Mouse (Mus musculus) forebrain, embryonic 15.5 days (tissue): ENCODE measurements at regions not wholly inside any gene's neighbourhood (a gene's known extent, or its start where the extent isn't known, plus 50 kb on each side); places are given as distances from the start of the nearest gene placed in this dataset.

ENCODE experiments used
- ATAC-seq: fragments of 200-750 bp; cut with Nextera tagmentation; replicated peaks from 2 replicates; pipeline ENCODE4 v1.8.0; 2017; ENCODE audit warnings: mild to moderate bottlenecking, moderate TSS enrichment, moderate library complexity
- H3K27ac ChIP-seq: fragments of 300-500 bp; sonication (generic); replicated peaks from 2 replicates; pipeline ENCODE4 v1.5.1; 2015; ENCODE audit warnings: mild to moderate bottlenecking, inconsistent platforms
- H3K27me3 ChIP-seq: fragments of 300-500 bp; sonication (generic); 2 replicates; pipeline ENCODE4 v1.6.1; 2015; ENCODE audit warnings: inconsistent platforms
- H3K36me3 ChIP-seq: fragments of 300-500 bp; sonication (generic); 2 replicates; pipeline ENCODE4 v1.6.1; 2015; ENCODE audit warnings: mild to moderate bottlenecking, inconsistent platforms
- H3K4me1 ChIP-seq: fragments of 300-500 bp; sonication (generic); 2 replicates; pipeline ENCODE4 v1.6.1; 2015; ENCODE audit warnings: inconsistent platforms
- H3K4me2 ChIP-seq: fragments of 300-500 bp; sonication (generic); replicated peaks from 2 replicates; pipeline ENCODE4 v1.6.1; 2015; ENCODE audit warnings: mild to moderate bottlenecking, inconsistent platforms
- H3K4me3 ChIP-seq: fragments of 300-500 bp; sonication (generic); 2 replicates; pipeline ENCODE4 v1.5.1; 2015; ENCODE audit warnings: mild to moderate bottlenecking, inconsistent platforms
- H3K9ac ChIP-seq: fragments of 300-500 bp; sonication (generic); replicated peaks from 2 replicates; pipeline ENCODE4 v1.6.1; 2015; ENCODE audit warnings: mild to moderate bottlenecking, inconsistent platforms
- H3K9me3 ChIP-seq: fragments of 300-500 bp; sonication (generic); 2 replicates; pipeline ENCODE4 v1.6.1; 2016; ENCODE audit warnings: inconsistent platforms
- WGBS: fragments of 180-500 bp; shearing (Covaris S2); methylation state at CpG from one replicate; pipeline ENCODE4 v1.1.7; 2015; ENCODE audit warnings: mixed read lengths; 5-methylcytosine and 5-hydroxymethylcytosine counted together

GRCm38 (mm10) chr7:70300516-70300915 lies 66.0 kb downstream of the Nr2f2 start:
- H3K9ac ChIP-seq = no peak overlapping the region
- no peaks in the 10 kb centered on the region for H3K9me3 ChIP-seq
- no peak overlapping the region for H3K27ac ChIP-seq
- 73% methylated on average over 5 of the region's 5 CpGs for WGBS
- no peak overlapping the region for H3K4me2 ChIP-seq
- ATAC-seq = no peak
- H3K36me3 ChIP-seq = no peaks in the 10 kb centered on the region
- no peak overlapping the region for H3K4me3 ChIP-seq
- no peaks in the 10 kb centered on the region for H3K4me1 ChIP-seq
- no peaks in the 10 kb centered on the region for H3K27me3 ChIP-seq

- Histone ChIP-seq H3K27me3 (peaks cover 59% of the 10 kb centered on the region), H3K9ac (no peak overlapping the region), H3K4me1 (peaks cover 7% of the 10 kb centered on the region), H3K9me3 (no peaks in the 10 kb centered on the region), H3K4me2 (no peak overlapping the region), H3K27ac (no peak overlapping the region), H3K4me3 (no peak overlapping the region), H3K36me3 (no peaks in the 10 kb centered on the region)
- WGBS = 77% methylated on average over 6 of the region's 6 CpGs
- no peak for ATAC-seq
These were observed 75.1 kb downstream of the Nr2f2 start for GRCm38 (mm10) chr7:70291431-70291830.

GRCm38 (mm10) chr7:70290733-70291320 lies 75.7 kb downstream of the Nr2f2 start:
- Histone ChIP-seq H3K27ac (no peak overlapping the region), H3K9ac (no peak overlapping the region), H3K27me3 (peaks cover 66% of the 10 kb centered on the region), H3K36me3 (no peaks in the 10 kb centered on the region), H3K9me3 (no peaks in the 10 kb centered on the region), H3K4me2 (no peak overlapping the region), H3K4me1 (peaks cover 7% of the 10 kb centered on the region), H3K4me3 (no peak overlapping the region)
- no peak for ATAC-seq
- WGBS = 71% methylated on average over 8 of the region's 8 CpGs

- H3K27me3 ChIP-seq = peaks cover 71% of the 10 kb centered on the region
- H3K36me3 ChIP-seq = no peaks in the 10 kb centered on the region
- no peak overlapping the region for H3K27ac ChIP-seq
- H3K4me1 ChIP-seq = peaks cover 7% of the 10 kb centered on the region
- H3K9me3 ChIP-seq = no peaks in the 10 kb centered on the region
- ATAC-seq = no peak
- WGBS = 28% methylated on average over 6 of the region's 6 CpGs
- no peak overlapping the region for H3K9ac ChIP-seq
- H3K4me3 ChIP-seq = no peak overlapping the region
- no peak overlapping the region for H3K4me2 ChIP-seq
These were observed 76.3 kb downstream of the Nr2f2 start for GRCm38 (mm10) chr7:70290277-70290676.

- Histone ChIP-seq H3K27me3 (peaks cover 81% of the 10 kb centered on the region), H3K4me2 (no peak overlapping the region), H3K27ac (no peak overlapping the region), H3K36me3 (no peaks in the 10 kb centered on the region), H3K4me1 (peaks cover 7% of the 10 kb centered on the region), H3K4me3 (no peak overlapping the region), H3K9me3 (no peaks in the 10 kb centered on the region), H3K9ac (no peak overlapping the region)
- no peak for ATAC-seq
- WGBS = 11% methylated on average over 5 of the region's 5 CpGs
These were observed 77.9 kb downstream of the Nr2f2 start for GRCm38 (mm10) chr7:70288621-70289020.

GRCm38 (mm10) chr7:70287891-70288421 lies 78.6 kb downstream of the Nr2f2 start:
- Histone ChIP-seq H3K4me3 (peak overlapping the region; percentile 5; the same call in 1 of the 2 replicates), H3K36me3 (no peaks in the 10 kb centered on the region), H3K9ac (no peak overlapping the region), H3K4me2 (peak overlapping the region; percentile 14; the same call in 1 of the 2 replicates), H3K27me3 (peaks cover 88% of the 10 kb centered on the region), H3K27ac (no peak overlapping the region), H3K4me1 (peaks cover 7% of the 10 kb centered on the region), H3K9me3 (no peaks in the 10 kb centered on the region)
- under 1% methylated on average over 29 of the region's 29 CpGs for WGBS
- no peak for ATAC-seq

GRCm38 (mm10) chr7:70286836-70287355 lies 79.6 kb downstream of the Nr2f2 start:
- no peaks in the 10 kb centered on the region for H3K36me3 ChIP-seq
- no peak overlapping the region for H3K4me3 ChIP-seq
- no peak overlapping the region for H3K27ac ChIP-seq
- peaks cover 7% of the 10 kb centered on the region for H3K4me1 ChIP-seq
- ATAC-seq = no peak
- no peak overlapping the region for H3K9ac ChIP-seq
- H3K27me3 ChIP-seq = peaks cover 94% of the 10 kb centered on the region
- H3K9me3 ChIP-seq = no peaks in the 10 kb centered on the region
- 9% methylated on average over 14 of the region's 14 CpGs for WGBS
- H3K4me2 ChIP-seq = no peak overlapping the region

GRCm38 (mm10) chr7:70285344-70285743 lies 81.2 kb downstream of the Nr2f2 start:
- Histone ChIP-seq H3K4me3 (no peak overlapping the region), H3K4me1 (peaks cover 18% of the 10 kb centered on the region), H3K9me3 (no peaks in the 10 kb centered on the region), H3K27me3 (peaks cover 90% of the 10 kb centered on the region), H3K9ac (no peak overlapping the region), H3K4me2 (no peak overlapping the region), H3K36me3 (no peaks in the 10 kb centered on the region), H3K27ac (no peak overlapping the region)
- 10% methylated on average over 3 of the region's 3 CpGs for WGBS
- no peak for ATAC-seq

GRCm38 (mm10) chr7:70283836-70284235 lies 82.7 kb downstream of the Nr2f2 start:
- Histone ChIP-seq H3K9ac (no peak overlapping the region), H3K36me3 (no peaks in the 10 kb centered on the region), H3K4me2 (no peak overlapping the region), H3K27me3 (peaks cover 89% of the 10 kb centered on the region), H3K9me3 (no peaks in the 10 kb centered on the region), H3K4me3 (no peak overlapping the region), H3K27ac (no peak overlapping the region), H3K4me1 (peaks cover 23% of the 10 kb centered on the region)
- no peak for ATAC-seq
- WGBS = 3% methylated on average over 1 of the region's 1 CpGs

- Histone ChIP-seq H3K36me3 (no peaks in the 10 kb centered on the region), H3K9ac (no peak overlapping the region), H3K9me3 (no peaks in the 10 kb centered on the region), H3K4me3 (no peak overlapping the region), H3K27me3 (peaks cover 87% of the 10 kb centered on the region), H3K4me1 (peaks cover 22% of the 10 kb centered on the region), H3K4me2 (no peak overlapping the region), H3K27ac (no peak overlapping the region)
- ATAC-seq = no peak
- 2% methylated on average over 4 of the region's 4 CpGs for WGBS
These were observed 83.4 kb downstream of the Nr2f2 start for GRCm38 (mm10) chr7:70283166-70283565.

GRCm38 (mm10) chr7:70281891-70282515 lies 84.5 kb downstream of the Nr2f2 start:
- 10% methylated on average over 11 of the region's 11 CpGs for WGBS
- Histone ChIP-seq H3K27me3 (peaks cover 91% of the 10 kb centered on the region), H3K4me3 (no peak overlapping the region), H3K27ac (no peak overlapping the region), H3K36me3 (no peaks in the 10 kb centered on the region), H3K9me3 (no peaks in the 10 kb centered on the region), H3K9ac (no peak overlapping the region), H3K4me1 (peaks cover 16% of the 10 kb centered on the region), H3K4me2 (no peak overlapping the region)
- ATAC-seq = no peak

GRCm38 (mm10) chr7:70281381-70281750 lies 85.2 kb downstream of the Nr2f2 start:
- Histone ChIP-seq H3K4me3 (no peak overlapping the region), H3K27me3 (peaks cover 89% of the 10 kb centered on the region), H3K27ac (no peak overlapping the region), H3K9me3 (no peaks in the 10 kb centered on the region), H3K4me2 (no peak overlapping the region), H3K9ac (no peak overlapping the region), H3K36me3 (no peaks in the 10 kb centered on the region), H3K4me1 (peaks cover 16% of the 10 kb centered on the region)
- peak; percentile 48; the same call in 1 of the 2 replicates for ATAC-seq
- 9% methylated on average over 22 of the region's 22 CpGs for WGBS
